Mouse (Mus musculus) ovary, adult 18-20 months (tissue): ENCODE data around the gene Slc22a17.
"Not testable (repeated sequence)": the region's sequence is repeated elsewhere in the genome, so short reads cannot be mapped to it uniquely, and the experiment has no call there.

Source experiments
- DNase-seq: peaks from one replicate; pipeline ENCODE4 v3.0.0; 2022; ENCODE audit warnings: low spot score, mixed read lengths

Slc22a17 gene

DNA sequence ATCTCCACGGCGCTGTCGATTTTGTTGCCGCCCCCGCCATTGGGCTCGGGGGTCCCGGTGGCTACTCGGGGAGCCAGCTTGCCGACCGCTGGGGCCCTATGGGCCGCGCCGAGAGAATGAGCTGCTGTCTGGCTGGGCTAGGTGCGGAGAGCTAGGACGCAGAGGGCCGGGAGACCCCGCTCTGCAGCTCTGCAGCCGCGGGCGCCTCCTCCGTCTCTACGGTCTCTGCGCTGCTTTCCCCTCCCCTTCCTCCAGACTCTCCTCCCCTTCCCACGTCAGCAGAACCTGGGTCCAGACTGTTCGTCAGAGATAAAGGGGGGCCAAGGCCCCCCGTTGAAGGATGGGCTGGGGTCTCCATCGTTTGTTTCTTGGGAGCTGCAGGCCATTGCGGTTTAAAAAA lies at the start of gene Slc22a17:
Gene Slc22a17, minus strand, starts transcription at position 247 of the 400 bp plus-strand sequence.
- DNase-seq, result peak; percentile 56

GRCm38 (mm10) chr14:54962714-54963113 lies 49.8 kb upstream of the Slc22a17 start:
- DNase-seq, result no peak

DNA sequence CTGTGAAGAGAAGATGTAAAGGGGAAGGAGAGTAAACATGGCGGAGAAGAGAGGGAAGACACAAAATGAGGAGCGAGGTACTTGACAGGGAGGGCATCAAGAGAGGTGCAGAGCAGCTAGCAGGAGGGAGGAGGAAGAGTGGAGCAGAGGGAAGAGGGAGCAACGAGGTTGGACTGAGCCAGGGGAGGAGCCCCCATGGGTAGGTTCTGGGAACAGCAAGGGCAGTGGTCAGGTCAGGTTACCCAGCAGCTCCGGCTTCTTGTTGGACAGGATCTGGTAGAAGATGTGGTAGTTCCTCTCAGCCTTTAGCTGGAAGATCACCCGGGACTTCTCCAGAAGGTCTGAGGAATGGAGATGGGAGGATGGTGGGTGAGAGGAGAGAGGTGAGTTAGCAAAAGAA lies 48.6 kb upstream of the Slc22a17 start:
- no peak for DNase-seq

DNA sequence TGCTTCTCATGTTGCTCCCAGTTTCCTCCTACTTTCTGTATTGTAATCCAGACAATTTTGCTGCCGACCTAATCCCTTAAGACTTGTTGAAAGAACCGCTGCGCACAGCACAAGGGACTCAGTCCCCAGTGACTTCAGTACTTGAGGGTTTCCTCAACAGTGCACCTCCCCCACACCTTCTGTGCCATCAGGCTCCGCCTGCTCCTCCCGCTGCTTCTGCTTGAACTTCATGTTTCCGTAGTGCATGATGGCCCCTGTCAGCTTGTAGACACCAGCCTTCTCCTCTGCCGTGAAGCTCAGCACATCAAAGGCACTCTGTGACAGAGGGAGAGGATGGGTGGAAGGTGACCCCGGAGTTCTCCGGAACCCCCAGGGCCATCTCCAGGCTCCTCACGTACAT lies 47.8 kb upstream of the Slc22a17 start:
- DNase-seq, result no peak

- not testable (repeated sequence) for DNase-seq
Observed at GRCm38 (mm10) chr14:54959853-54960613, 47.1 kb upstream of the Slc22a17 start.

- DNase-seq, result no peak
Observed at GRCm38 (mm10) chr14:54959197-54959596, 46.3 kb upstream of the Slc22a17 start.

GRCm38 (mm10) chr14:54958503-54958902 lies 45.6 kb upstream of the Slc22a17 start:
- no peak for DNase-seq

DNA sequence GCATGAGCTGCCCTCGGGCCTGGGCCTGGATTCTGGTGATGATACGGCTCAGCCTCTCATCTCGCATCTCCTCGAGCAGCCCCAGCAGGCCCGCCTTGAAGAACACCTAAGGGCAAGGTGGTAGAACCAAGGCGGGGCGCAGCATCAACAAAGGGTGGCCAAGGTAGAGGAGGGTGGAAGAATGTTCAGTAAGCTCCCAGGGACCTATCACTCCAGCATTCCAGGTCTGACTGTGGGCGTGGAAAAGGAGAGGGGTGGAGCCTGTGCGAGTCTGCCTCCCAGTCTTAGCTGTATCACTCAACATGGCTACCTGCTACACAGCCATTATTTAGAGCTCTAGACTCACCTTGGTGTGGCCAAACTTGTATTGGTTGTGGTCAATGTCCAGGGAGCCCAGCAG lies 43.6 kb upstream of the Slc22a17 start:
- no peak for DNase-seq

GRCm38 (mm10) chr14:54955481-54955880 lies 42.5 kb upstream of the Slc22a17 start:
- no peak for DNase-seq

GRCm38 (mm10) chr14:54954474-54954873 lies 41.5 kb upstream of the Slc22a17 start:
- no peak for DNase-seq

DNA sequence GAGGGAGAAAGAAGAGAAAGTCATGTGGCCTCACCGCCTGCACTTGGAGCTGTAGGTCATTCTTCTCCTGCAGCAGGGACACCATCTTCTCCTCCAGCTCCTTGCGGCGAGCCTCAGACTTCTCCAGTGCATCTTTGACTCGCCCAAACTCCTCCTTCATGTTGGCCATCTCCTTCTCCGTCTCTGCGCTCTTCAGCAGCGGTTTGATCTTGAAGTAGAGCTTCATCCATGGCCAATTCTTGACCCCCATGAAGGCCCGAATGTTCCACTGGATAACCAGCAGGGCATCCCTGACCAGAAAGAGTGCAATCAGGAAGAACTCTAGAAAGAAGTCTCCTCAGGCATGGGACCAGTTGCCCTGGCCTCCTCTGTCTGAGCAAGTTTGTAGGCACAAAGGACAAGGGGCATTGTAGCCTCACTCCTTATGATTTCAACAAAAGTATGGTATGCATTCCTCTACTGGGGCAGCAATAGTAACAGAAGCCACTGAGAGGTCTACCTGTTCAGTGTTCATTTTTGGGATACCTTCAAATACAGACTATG lies 40.8 kb upstream of the Slc22a17 start:
- no peak for DNase-seq

- DNase-seq, result no peak
Observed at GRCm38 (mm10) chr14:54951587-54951986, 38.7 kb upstream of the Slc22a17 start.

GRCm38 (mm10) chr14:54950493-54950892 lies 37.6 kb upstream of the Slc22a17 start:
- DNase-seq, result no peak

GRCm38 (mm10) chr14:54948781-54949180 lies 35.8 kb upstream of the Slc22a17 start:
- no peak for DNase-seq

DNA sequence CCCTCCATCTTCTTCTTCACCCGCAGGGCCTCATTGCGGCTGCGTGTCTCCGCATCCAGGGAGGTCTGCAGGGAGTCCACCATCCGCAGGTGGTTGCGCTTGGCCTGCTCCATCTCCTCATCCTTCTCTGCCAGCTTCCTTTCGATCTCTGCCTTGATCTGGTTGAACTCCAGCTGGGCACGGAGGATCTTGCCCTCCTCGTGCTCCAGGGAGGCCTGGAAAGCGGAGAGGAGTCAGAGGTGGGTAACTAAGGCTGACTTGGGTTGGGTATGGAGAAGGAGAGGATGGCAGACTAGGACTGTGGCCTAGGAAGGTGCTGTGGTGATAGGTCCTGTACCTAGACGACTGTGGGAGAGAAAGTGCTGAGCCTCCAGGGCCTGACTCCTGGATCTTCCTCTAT lies 34.1 kb upstream of the Slc22a17 start:
- not testable (repeated sequence) for DNase-seq

DNA sequence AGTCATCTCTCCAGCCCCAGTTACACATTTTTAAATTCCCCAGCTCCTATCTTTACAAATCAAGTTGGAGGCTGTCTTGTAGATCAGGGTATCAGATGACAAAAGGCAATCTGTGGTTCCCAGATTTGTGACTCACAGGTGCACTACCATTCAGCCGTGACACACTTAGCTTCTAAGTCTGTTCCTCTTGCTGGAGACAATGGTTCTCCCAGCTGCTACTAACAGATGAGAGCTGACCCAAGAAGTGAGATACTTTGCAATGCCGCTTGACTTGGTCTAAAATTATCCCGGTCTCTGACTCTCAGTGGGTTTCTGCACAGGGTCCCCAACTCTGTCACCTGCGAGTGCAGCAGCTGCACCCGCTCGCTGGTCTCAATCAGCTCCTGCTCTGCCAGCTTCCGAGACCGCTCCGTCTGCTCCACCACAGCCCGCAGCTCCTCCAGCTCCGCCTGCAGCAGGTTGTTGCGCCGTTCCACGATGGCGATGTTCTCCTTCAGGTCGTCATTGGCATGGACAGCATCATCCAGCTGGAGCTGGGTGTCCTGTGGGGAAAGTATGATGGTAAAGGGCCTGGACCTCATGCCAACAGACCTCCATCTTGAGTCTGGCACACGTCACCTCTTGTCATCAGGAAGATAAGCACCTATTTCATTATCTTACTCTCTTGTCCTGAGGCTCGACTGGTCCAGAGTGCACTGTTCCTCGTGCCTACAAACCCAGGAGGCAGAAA lies 33.2 kb upstream of the Slc22a17 start:
- no peak for DNase-seq

- DNase-seq, result no peak
Observed at GRCm38 (mm10) chr14:54944939-54945338, 32.0 kb upstream of the Slc22a17 start.

DNA sequence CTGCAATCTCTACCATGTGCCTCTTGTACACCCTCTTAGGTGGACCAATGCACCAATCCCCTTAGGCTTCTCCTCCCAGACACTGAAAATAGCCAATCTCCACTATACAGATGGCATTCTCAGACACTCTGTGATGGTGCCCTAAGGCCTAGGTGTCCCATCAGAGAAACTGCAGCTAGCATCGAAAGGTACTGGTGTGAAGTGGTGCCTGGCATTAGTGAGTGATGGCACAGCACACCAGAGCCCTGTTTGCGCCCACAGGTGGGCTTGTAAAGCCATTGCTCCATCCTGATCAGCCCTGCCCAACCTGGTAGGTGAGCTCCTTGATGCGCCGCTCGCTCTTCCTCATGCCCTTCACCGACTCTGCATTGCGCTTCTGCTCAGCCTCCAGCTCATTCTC lies 31.0 kb upstream of the Slc22a17 start:
- no peak for DNase-seq

GRCm38 (mm10) chr14:54942479-54942878 lies 29.5 kb upstream of the Slc22a17 start:
- DNase-seq, result no peak

GRCm38 (mm10) chr14:54941024-54941978 lies 28.4 kb upstream of the Slc22a17 start:
- DNase-seq, result no peak

- DNase-seq, result no peak
Observed at GRCm38 (mm10) chr14:54940176-54940530, 27.2 kb upstream of the Slc22a17 start.
